Mouse (Mus musculus): ENCODE data around the gene Slc6a12.

GRCm38 (mm10) chr6:121363956-121364355 is 21.1 kb downstream of the Slc6a12 start:
- TF ChIP-seq CTCF (IDR thresholded peaks at IDR 0.05; ENCODE audit: borderline replicate concordance, extremely low read depth, insufficient read depth, insufficient read length): no peak
- TF ChIP-seq POLR2A (IDR thresholded peaks at IDR 0.05; ENCODE audit: borderline replicate concordance, extremely low read depth, insufficient read depth, insufficient read length, poor library complexity, severe bottlenecking): no peak

Measured in brain, embryonic 14.5 days (tissue).